Mouse (Mus musculus): ENCODE measurements around the gene Txndc2.
A peak's percentile ranks its signal among the peaks of the same experiment; 100 is the strongest.
"Not testable (repeated sequence)": the region's sequence is repeated elsewhere in the genome, so short reads cannot be mapped to it uniquely, and the experiment has no call there.

Gene Txndc2

GRCm38 (mm10) chr17:65656076-65656475 is 14.1 kb upstream of the Txndc2 start:
- DNase-seq (ENCODE audit: low spot score) = no peak

- DNase-seq (ENCODE audit: low spot score) = no peak
Observed at GRCm38 (mm10) chr17:65655608-65656007, 13.6 kb upstream of the Txndc2 start.

DNA sequence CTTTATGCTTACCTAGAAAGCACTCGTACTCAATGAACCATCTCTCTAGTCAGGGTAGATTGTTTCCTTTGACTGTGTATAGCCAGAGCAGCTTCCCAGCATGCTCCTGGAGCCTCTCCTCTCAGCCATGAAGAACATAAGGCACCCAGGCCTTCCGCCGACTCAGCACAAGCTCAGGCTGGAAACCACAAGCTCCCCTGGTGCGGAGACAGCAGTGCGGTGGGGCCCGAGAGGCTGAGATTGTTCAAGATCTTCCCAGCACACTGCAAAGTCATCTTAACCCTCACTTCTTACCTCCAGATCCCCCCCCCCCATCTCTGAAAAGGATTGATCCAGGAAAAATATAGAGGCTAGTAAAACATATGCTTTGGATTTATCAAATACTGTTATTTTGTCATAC is 8.6 kb upstream of the Txndc2 start:
- no peak for DNase-seq (ENCODE audit: low spot score)

DNA sequence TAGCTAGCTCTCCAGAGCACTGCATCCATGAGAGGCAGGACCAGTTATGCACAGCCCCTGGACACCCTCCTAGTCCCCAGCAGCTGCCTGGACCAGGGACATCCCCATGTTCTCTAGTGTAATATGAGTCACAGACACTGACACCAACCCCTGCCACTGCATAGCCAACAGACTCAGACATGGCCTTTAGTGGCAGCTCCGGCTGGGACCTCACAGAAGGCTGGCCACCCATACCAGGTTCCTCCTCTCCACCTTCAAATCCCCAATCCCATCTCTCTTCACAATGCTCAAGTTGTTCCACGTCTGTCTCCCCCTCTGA is 7.2 kb upstream of the Txndc2 start:
- DNase-seq (ENCODE audit: low spot score) = no peak

GRCm38 (mm10) chr17:65648371-65649174 is 6.6 kb upstream of the Txndc2 start:
- no peak for DNase-seq (ENCODE audit: low spot score)

GRCm38 (mm10) chr17:65647961-65648360 is 6.0 kb upstream of the Txndc2 start:
- no peak for DNase-seq (ENCODE audit: low spot score)

DNA sequence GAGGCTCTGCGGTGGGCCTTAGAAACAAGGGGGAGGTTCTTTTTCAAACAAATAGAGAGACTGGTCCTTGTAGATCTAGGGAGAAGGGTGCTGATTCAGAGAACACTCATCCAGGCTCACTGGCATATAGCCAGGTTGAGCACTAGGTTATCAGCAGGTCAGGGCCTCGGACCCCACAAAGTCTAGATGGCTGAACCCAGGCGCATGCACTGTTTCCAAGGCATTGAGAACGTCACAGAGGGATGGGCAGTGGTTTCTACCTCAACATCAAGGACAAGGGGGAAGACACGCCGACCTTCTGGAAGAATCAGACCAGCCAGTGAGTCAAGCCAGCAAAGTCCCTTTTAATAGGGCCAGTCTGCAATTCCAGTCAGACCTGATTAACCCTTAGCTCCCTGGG is 5.3 kb upstream of the Txndc2 start:
- no peak for DNase-seq (ENCODE audit: low spot score)

DNA sequence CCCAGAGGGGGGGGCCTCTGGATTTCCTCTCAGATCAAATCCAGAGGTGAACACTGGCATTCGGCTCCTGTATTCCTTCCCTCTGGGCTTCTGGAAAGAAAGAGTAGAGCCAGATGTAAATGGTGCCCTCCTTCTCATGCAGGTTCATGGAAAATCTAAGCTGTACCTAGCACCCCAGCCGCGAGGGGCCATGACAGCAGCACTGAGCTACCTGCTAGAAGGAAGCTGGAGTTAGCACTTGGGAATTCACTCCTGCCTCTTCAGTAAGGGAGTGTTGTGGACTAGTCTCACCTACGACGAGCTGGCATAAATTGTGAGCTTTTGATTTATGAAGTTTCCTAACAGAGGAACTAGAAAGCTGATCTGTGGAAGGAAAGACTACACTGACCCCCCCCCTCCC is 1.6 kb upstream of the Txndc2 start:
- no peak for DNase-seq (ENCODE audit: low spot score)

- DNase-seq (ENCODE audit: low spot score) = peak; percentile 28
Observed at GRCm38 (mm10) chr17:65643051-65643521, 1.1 kb upstream of the Txndc2 start.

DNA sequence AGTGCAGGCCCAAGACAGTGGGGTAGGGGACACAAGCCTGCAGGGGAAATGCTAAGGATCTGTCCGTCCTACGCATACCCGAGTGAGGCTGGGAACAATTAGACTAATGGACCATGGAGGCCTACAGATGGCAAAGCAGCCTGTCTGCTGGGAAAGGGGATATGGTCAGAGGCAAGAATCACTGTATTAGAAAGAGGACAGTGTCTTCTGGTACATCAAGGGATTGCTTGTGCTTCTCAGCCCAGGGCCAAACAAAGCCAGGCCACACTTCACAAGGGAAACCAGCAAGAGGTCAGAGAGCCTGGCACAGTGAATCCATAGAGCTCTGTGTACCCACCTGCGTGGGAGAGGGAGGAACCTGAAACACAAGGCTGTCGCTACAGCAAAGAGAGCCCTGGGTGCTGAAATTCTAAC is 617 bp upstream of the Txndc2 start:
- DNase-seq (ENCODE audit: low spot score) = no peak

GRCm38 (mm10) chr17:65639144-65639543 is 2.8 kb downstream of the Txndc2 start:
- DNase-seq (ENCODE audit: low spot score) = no peak

GRCm38 (mm10) chr17:65635715-65636360 is 6.1 kb downstream of the Txndc2 start:
- no peak for DNase-seq (ENCODE audit: low spot score)

DNA sequence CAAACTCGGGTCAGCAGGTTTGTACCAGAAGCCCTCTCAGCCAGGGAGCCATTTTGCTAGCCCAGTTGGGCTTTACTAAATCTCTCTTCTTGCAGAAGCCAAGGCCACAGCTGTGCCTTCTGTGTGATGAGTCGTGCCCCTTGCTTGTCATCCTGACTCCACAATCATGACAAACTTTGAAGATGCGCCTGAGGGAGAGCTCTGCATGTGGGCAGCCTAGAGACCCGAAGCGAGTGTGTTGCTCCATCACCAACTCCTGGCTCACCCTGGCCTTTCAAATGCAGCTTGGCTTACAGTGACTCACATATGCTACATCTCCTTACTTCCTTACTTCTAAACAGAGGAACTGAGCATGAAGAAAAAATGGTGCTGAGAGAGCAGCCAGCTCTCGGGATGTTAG is 12.0 kb downstream of the Txndc2 start:
- DNase-seq (ENCODE audit: low spot score) = no peak

GRCm38 (mm10) chr17:65628823-65629532 is 13.0 kb downstream of the Txndc2 start:
- not testable (repeated sequence) for DNase-seq (ENCODE audit: low spot score)

DNA sequence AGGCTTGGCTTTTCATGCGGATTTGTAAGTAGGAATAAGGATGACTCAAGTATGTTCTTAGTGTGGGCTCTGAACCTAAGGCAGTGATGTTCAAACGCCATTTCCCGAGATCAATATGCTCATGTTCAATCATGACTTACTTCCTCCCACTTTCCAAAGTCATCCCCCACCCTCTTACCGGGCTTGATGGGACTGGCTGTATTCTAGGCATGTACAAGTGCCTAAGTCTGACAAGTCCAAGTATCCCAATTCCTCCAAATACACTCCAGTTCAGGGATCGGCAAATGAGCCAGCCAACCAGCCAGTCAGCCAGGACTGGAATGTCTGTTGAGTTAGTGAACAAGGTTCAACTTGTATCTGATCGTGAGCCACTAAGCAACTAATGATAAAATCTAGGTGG is 15.7 kb downstream of the Txndc2 start:
- DNase-seq (ENCODE audit: low spot score) = no peak

- no peak for DNase-seq (ENCODE audit: low spot score)
Observed at GRCm38 (mm10) chr17:65625563-65625962, 16.4 kb downstream of the Txndc2 start.

- no peak for DNase-seq (ENCODE audit: low spot score)
Observed at GRCm38 (mm10) chr17:65623130-65623529, 18.8 kb downstream of the Txndc2 start.

- peak; percentile 76 for DNase-seq (ENCODE audit: low spot score)
Observed at GRCm38 (mm10) chr17:65618431-65618830, 23.5 kb downstream of the Txndc2 start.

GRCm38 (mm10) chr17:65615678-65616077 is 26.3 kb downstream of the Txndc2 start:
- DNase-seq (ENCODE audit: low spot score) = no peak

DNA sequence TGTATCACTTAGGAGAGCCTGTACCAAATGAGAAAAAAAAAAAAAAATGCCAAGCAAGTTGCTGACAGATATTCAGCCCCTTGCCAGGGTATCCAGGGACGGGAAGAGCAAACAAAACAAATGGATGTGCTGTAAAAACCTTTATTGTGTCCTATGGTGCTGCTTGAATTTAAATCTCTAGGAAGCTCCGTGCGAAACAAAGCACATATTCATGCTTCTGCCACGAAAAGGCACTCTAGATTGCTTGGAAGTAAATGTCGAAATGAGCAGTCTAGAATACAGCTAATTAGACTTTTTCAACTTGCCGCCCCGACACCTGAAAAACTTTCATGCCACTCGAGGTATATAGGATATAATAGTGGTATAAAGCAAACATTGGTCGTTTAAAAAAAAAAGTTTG is 27.5 kb downstream of the Txndc2 start:
- DNase-seq (ENCODE audit: low spot score) = no peak

GRCm38 (mm10) chr17:65613463-65614412 is 28.2 kb downstream of the Txndc2 start, which contains the start of gene Vapa:
Gene Vapa (minus strand): TSS chr17:65613555.
- DNase-seq (ENCODE audit: low spot score) = peak; percentile 98

DNA sequence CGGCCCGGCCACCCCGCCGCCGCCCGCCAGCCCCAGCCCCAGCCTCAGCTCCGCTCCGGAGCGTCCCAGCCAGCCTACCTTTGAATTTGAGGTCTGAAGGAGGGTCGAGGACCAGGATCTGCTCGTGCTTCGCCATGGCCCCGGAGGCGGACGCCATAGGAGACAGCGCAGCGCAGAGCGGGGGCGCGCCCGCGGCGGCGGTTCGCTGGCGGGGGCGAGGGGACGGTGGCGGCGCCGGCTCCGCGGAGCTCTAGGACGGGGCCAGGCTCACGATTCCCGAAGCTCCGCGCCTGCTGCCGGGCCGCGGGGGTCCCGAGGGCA is 28.9 kb downstream of the Txndc2 start:
- DNase-seq (ENCODE audit: low spot score) = no peak

All from adipocyte (in vitro differentiated cells).